Mouse (Mus musculus) left cerebral cortex, adult 9 months (tissue): ENCODE measurements at regions not wholly inside any gene's neighbourhood (a gene's known extent, or its start where the extent isn't known, plus 50 kb on each side); places are given as distances from the start of the nearest gene placed in this dataset.
A peak's percentile ranks its signal among the peaks of the same experiment; 100 is the strongest.

Source experiments
- DNase-seq, 2 experiments: peaks; one replicate each; pipeline ENCODE4 v3.0.0; 2022; ENCODE audit warnings: low spot score in 2 of 2

DNA sequence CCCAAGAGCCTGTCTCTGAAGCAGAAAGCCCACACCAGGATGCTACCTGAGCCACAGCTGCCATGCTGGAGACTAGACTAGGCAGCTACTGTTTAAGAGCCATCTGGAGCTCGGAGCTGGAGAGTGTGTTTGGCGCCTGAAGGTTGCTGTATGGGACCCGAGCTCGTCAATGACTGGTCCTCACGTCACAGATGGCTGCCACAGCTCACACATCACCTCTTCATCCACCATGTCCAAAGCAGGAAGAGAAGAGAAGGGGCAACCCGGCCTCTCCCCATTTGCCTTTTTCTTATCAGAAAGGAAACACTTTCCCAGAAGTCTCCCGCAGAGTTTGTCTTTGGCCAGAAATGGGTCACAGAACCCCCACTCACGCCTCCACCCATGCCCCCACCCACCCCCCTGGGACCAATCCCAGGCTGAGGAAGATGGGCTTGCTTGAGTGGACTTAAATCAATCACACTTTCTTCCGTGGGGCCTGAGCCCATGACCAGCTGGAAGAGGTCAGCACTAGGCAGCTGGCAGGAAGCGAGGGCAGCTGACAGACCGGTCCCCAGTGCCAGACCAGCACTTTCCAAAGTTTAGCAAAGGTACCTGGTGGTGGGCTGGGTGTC lies 53.5 kb upstream of the Ptpn1 start:
- no peak for DNase-seq

DNA sequence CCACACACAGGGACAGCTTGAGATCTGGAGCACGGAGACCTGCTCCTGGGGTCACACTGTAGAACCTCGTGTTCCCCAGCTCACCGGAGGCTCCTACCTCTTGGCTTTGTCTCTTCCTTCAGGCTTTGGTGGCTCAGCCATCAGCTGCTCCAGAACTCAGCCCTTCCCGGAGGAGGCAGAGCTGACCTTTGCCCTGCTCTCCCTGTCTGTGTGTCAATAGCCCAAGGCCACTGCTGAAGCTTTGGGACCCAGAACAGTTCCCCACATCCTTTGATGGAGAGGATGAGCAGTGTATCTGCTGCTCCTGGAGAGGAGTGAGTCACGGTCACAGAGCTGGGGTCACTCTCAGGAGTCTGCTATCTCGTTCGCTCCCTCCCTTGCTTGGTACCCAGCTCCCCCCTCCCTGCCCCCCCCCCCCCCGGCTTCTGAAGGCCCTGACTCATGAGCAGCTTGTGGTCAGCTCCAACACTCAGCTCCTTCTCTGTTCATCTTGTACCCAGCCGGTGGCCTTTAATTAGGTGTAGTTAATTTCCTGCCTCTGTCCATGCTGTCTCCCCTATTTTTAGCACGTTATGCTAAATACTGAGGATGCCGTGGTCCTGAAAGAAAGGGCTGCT lies 54.5 kb upstream of the Ptpn1 start:
- DNase-seq = no peak

DNA sequence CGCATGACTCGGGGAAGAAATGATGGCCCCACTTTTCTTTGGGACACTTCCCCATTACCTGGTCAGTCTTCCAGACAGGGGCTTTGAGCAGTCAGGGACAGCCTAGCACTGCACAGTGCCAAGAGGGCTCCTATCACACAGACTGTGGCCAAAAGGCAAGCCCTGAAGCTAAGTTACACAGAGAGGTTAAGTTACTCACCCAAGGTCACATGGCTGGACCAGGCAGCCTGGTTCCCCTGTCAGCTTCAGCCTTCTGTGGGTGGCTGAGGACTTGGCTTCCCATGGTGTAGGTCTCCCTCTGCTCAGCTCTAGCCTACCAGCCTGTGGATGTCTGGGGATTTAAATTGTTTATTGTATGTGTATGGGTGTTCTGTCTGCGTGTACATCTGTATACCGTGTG lies 59.4 kb upstream of the Ptpn1 start:
- DNase-seq = no peak

DNA sequence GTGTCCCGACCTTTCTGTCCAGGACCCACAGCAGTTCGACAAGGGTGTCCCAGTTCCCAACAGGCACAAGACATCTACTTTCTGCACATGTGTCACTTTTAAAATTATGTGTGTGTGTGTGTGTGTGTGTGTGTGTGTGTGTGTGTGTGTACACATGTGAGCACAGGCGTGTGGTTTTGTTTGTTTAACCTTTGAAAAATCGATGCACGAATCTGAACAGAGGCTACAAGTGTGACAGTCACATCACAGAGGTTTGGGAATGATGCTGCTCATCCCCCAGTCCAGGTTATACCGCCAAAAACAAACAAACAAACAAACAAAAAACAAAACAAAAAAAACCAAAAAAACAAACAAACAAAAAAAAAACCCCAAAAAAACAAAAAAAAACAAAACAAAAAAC lies 61.7 kb upstream of the Ptpn1 start:
- DNase-seq = no peak

DNA sequence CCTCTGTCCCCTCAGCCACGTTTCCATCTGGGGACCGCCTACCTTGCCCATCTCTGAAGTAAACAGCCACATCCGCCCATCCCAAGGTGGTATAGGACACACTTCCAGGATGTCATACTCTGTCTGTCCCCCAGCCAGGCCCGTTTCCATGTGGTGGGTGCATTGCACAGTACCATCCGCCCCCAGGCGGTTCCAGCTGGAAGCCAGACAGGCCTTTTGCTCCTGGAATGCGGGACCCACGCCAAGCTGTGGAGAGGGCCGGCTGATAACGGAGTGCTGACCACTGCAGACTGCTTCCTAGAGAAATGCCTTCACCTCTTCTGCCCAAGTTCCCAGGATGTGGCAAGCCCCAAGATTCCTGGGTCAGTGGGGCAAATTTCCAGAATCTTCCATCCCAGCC lies 65.1 kb upstream of the Ptpn1 start:
- DNase-seq = no peak

DNA sequence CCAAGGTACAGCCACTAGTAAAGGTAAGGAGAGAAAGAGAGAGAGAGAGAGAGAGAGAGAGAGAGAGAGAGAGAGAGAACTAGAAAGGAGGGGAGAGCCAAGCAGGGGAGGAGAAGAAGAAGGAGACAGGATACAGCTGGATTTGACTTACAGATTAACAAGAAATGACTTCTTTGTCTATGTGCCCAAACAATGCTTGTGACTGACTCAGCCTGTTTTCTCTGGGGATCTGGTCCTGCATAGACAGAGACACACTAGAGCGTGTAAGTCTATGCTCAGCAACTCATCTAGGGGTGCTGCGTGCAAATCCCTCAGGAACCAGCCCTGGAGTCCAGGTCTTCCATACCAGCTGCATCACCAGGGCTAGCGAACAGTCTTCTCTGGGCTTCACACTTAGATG lies 66.3 kb upstream of the Ptpn1 start:
- DNase-seq = no peak

DNA sequence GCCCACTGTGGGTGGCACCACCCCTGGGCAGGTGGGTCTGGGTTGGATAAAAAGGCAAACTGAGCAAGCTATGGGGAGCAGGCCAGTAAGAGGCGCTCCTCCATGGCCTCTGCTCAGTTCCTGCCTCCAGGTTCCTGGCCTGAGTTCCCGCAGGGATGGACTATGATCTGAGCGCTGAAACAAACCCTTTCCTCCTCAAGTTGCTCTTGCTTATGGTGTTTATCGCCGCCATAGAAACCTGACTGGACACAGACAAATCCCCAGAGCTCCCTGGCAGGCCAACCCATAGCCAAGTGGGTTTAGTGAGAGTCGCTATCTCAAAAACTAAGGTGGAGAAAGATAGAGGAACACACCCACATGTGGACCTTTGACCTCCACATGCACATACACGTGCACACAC lies 67.2 kb upstream of the Ptpn1 start:
- DNase-seq = no peak

DNA sequence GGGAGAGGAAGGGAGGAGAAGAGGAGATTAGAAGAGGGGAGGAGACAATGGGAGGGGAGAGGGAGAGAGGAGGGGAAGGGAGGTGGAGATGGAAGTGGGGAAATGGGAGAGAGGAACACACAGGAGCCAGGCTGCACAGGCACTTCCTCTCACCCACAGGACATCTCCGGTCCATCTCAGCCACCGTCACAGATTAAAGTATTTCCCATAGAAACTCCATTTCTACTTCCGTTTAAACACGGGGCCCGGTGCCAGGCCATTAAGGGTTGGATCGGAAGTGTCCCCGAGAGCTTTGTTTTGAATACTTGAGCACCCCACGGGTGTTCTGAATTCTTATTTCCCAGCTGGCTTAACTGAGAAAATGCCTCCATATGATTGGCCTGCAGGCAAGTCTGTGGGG lies 67.6 kb upstream of the Ptpn1 start:
- no peak for DNase-seq

DNA sequence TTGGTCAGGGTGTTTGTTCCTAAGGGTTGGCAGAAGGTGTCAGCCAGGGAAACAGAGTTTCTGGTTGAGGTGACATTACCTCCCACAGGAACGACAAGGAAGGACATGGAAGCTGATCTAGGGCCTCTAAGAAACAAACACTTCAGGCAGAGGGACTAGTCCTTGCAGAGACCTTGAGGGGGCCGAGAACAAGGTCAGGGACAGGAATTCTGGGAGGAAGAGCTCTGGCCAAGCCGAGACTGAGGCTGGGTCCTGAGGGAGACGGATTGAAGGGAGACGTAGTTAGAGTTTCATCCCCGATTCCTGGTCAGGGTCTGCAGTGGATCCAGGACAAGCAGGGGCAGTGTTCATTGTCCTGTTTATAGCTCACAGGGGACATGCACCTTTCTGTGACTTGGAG lies 68.2 kb upstream of the Ptpn1 start:
- no peak for DNase-seq

DNA sequence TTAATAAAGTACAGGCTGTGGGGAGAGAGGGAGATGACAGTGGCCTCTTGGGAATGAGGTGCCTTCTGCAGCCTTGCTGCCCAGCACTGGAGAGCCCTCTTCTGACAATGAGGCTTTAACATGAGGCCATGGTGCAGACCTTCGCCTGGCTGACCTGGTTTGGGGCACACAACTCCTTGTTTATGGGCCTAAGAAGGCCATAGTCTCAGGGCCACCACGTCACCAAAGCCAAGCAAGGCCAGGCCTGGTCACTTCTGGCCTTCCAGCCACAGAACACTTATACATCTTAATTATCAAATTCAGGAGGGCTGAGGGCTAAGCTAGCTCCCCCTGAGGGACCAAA lies 70.7 kb upstream of the Ptpn1 start:
- no peak for DNase-seq

DNA sequence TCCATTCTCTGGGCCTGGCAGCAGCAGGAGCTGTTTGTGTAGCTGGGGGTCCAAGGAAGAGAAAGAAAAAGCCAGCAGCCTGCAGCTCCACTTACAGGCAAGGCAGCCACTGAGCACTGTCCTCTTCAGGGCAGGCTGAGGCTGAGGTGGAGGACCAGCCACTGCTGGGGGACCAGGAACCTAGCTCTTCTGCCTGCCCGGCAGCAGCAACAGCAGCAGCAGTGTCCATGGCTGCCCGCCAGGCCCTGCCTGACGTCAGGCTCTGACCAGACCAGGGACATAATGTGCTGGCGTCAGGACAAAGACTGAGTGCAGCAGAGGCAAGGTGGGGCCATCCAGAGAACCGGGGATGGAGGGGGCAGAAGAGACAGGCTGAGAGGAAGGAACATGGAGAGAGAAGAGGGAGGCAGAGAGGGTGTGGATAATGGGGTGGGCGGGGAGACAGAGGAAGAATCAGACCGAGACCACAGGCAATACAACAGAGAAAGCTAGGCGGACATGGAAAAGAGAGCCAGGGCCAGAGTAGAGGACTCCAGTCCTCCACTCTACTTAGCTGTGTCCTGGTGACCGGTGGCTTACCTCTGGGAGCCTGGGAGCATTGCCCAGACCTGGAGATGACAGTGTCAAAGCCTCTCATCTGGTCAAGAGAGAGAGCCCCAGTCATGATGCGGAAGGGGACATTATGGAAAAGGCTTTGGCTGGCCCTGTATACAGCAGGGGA lies 71.2 kb upstream of the Ptpn1 start:
- peak; percentile 26 to 75 for DNase-seq

DNA sequence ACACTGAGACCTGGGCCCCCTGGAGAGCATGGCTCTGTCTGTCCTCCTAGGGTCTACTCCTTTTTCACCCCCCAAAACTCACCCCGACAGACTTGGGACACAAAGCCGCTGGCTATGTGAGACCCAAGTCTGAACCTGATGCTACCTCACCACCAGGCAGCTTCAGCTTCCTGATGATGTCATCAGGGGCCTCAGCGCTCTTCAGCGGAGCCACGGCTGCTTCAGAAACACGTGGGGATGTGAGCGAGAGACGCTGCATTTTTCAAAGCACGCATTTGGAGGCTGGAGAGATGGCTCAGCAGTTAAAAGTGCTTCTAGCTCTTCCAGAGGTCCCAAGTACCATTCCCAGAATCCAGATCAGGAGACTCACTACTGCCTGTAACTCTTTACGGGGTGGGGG lies 72.3 kb upstream of the Ptpn1 start:
- DNase-seq = no peak

DNA sequence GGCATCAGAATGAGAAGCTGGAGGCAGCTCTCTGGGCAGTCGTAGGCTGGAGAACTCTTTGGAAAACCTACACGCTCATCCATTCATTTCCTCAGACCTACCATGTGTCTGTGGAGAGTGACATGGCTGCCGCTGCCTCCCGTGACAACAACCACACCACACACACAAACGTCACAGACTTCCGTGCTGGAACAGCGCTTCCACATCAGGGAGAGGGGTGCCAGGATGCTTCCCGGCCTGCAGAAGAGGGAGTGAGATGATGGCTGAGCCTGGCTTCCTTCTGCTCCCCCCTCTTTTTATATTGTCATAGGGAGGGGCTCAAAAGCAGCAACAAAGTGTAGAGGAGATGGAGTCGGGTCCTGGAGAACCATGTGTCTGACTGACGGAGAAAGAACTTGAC lies 73.5 kb upstream of the Ptpn1 start:
- no peak for DNase-seq

DNA sequence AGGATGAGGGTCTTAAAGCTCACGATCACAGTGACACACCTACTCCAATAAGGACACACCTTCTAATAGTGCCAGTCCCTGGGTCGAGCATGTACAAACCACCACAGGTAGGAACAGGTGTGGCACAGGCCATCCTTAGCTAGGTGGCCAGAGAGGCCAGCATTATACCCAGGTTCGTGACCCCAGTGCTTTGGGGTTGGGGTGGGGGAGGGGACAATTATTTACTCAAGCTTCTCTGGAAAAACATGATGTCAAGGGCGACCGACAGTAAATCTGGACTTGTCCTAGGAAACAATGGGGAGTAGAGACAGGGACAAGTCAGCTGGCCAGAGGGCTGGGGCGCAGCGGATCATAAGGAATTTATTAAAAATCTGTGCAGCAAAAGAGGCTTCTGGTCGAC lies 73.9 kb upstream of the Ptpn1 start:
- no peak for DNase-seq

DNA sequence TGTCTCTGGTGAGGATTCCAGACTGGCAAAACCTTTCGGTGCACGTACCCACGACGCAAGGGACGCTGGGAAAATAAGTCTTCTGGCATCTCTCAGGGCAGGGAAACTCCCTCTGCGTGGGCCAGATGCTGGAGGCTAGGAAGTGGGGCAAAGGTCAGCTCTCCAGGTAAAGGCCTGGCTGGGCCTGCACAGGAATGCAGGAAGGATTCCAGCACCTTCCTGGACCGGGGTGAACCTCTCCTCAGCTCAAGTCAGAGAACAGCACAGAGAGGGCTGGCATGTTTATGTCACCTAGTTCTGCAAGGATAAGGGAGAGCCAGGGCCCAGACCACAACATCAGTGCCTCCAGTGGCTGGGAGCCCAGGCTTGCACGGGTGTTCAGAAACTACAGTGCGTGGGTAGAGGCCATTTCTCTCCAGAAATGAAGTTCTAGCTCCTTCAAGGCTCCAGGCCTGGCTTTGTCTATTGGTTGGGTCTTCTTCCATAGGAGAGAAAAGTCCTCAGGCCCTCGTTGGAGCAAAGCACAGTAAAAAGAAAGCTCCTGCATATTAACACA lies 74.9 kb upstream of the Ptpn1 start:
- no peak for DNase-seq

DNA sequence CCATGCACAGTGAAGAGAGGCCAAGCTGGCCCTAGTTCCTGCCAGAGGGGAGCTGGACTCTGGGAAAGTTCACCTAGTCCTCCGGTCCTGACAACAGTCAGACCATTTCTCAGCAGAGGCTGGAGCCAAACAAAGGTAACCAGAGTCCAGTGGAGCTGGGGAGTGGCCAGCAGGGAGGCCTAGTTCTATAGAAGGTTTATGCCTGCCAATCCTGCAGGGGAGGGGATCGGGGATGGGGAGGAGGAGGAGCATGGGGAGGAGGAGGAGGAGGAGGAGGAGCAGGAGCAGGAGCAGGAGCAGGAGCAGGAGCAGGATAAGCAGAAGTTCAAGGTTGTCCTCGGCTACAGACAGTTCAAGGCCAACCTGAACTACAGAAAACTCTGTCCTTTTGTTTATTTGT lies 75.8 kb upstream of the Ptpn1 start:
- no peak for DNase-seq

DNA sequence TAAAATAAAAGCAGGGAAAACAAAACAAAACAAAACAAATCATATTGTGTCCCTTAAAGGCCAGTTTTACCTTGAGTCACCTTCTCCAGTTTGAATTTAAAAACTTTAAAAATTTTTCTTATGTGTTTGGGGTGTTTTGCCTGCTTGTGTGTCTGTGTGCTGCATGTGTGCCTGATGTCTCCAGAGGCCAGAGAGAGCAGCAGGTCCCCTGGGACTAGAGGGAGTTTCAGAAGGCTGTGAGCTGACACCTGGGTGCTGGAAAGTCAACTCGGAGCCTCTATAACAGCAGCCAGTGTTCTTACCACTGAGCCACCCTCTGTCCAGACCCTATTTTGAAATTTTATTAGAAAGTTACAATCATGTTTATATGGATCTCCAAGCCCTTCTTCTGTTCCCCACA lies 77.8 kb upstream of the Ptpn1 start:
- DNase-seq = no peak

DNA sequence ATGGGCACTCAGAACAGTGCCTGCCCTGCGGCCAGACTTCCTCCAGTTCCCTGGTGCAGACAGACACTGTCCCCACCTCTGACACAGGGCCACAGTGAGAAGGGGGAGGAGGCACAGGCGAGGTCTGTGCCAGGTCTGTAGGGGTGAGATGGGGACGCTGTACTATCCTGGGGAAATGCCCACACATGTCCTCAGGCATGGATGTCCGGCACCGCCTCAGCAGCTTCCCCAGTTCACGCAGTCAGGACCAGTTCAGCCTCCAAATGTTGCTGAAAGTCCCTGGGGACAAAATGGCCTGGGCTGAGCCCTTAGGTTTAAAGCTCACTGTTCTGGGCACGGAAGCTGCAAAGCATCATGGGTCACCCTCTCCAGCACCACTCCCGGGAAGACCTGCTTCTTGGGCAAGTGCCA lies 78.4 kb upstream of the Ptpn1 start:
- no peak for DNase-seq

DNA sequence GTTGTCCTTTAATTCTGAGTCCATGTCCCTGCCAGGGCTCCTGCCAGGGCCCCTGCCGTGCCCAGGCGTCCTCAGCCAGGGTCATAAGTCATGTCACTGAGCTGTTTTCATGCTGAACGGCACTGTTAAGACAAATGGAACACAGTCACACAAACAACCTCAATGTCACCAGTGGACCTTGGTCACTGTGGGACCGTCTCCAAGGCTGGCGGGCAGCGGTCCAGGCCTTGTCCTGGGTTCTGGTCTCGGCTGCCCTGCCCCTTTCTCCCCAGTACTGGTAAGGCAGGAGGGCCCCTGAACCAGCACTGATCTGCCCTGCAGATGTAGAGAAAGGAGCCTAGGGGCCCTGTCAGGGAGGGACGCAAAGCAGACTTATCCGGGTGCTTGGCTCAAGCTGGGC lies 79.3 kb upstream of the Ptpn1 start:
- DNase-seq = no peak

DNA sequence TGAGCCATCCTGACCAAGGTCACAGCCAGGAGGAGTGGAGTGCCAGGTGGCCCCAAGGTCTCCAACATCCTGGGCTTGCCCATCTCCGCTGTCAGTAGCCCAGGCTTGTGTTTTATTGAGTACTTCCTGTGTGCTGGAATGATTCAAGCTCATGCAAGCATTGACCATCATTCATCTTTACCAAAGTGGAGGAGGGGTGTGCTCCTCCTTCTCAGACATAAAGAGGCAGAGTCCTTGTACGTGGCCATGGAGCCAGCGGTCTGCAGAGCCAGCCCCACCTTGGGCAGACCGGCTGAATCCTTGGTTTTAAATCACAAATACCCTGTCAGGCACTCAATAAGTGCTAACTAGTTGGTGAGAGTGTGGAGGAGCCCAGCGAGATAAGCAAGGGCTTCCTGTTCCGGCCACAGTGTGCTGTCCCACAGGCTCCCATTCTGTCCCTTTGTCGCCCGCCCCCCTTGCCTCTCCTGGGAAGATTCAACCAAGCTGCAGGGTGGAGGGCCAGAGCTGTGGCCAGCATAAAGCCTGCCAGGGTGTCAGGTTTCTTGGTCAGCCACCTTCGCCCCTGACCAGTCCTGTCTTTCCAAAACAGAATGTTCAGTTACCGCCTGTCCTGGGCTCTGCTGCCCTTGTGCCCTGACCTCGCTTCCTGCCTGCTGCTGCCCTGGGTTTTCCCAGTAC lies 80.5 kb upstream of the Ptpn1 start:
- no peak for DNase-seq

DNA sequence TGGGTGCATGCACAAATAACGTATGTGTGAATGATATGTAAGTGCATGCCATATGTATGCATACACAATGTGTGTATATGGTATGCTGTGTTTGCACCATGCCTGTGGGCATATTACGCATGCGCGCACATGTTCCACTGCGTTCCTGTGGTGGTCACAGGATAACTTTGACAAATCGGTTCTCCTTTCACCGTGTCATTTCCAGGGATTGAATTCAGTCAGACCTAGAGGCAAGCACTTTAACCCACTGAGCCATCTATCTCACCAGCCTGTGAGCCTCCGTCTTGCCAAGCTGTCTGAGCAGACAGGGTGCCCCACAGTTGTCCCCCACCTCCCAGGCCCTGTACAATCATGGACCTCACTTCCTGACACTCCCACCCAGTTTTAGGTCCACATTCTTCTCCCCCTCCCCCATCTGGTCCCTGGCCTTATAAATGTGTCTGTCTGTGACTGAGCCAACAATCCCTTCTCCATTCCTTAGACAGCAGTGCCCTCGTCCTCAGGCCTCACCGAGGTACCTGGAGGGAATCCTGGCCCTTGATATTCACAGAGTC lies 81.8 kb upstream of the Ptpn1 start:
- no peak for DNase-seq
